Mouse (Mus musculus) stomach, embryonic 15.5 days (tissue): ENCODE results near the gene Alkbh2. TPM values are rescaled to one million over a fixed set of nuclear protein-coding genes. Genes with fewer than 3 reads are reported as not detected.

Source experiments
- ATAC-seq: fragments of 200-750 bp; cut with Nextera tagmentation; 2 replicates; pipeline ENCODE4 v1.8.0; 2017; ENCODE audit warnings: low read depth, moderate number of reproducible peaks, moderate TSS enrichment; ENCODE audit not compliant: insufficient read depth, low FRiP score
- H3K27ac ChIP-seq: fragments of 300-500 bp; sonication (generic); 2 replicates; pipeline ENCODE4 v1.5.1; 2015; ENCODE audit warnings: mild to moderate bottlenecking, inconsistent platforms
- H3K27me3 ChIP-seq: fragments of 300-500 bp; sonication (generic); replicated peaks from 2 replicates; pipeline ENCODE4 v1.6.1; 2015; ENCODE audit warnings: inconsistent platforms
- H3K36me3 ChIP-seq: fragments of 300-500 bp; sonication (generic); 2 replicates; pipeline ENCODE4 v1.6.1; 2015; ENCODE audit warnings: inconsistent platforms
- H3K4me1 ChIP-seq: fragments of 300-500 bp; sonication (generic); 2 replicates; pipeline ENCODE4 v1.6.1; 2015; ENCODE audit warnings: inconsistent platforms
- H3K4me2 ChIP-seq: fragments of 300-500 bp; sonication (generic); 2 replicates; pipeline ENCODE4 v1.6.1; 2015; ENCODE audit warnings: mild to moderate bottlenecking, inconsistent platforms
- H3K4me3 ChIP-seq: fragments of 300-500 bp; sonication (generic); replicated peaks from 2 replicates; pipeline ENCODE4 v1.5.1; 2015; ENCODE audit warnings: inconsistent platforms
- H3K9ac ChIP-seq: fragments of 300-500 bp; sonication (generic); 2 replicates; pipeline ENCODE4 v1.6.1; 2015; ENCODE audit warnings: inconsistent platforms
- H3K9me3 ChIP-seq: fragments of 300-500 bp; sonication (generic); 2 replicates; pipeline ENCODE4 v1.6.1; 2016; ENCODE audit warnings: inconsistent platforms
- WGBS: fragments of 180-500 bp; shearing (Covaris S2); methylation state at CpG from one replicate; pipeline ENCODE4 v1.1.7; 2015; 5-methylcytosine and 5-hydroxymethylcytosine counted together
- polyA plus RNA-seq: library from polyadenylated mRNA; unstranded; fragments of >200 nt; fragmentation: Nextera tagmentation; extraction: Ambion mirVana; gene quantifications from 2 replicates; pipeline ENCODE4 v1.2.1, GENCODE M21; 2015

The Alkbh2 gene
- polyA plus RNA-seq, 1 experiment from 2014 or later: 13.3 TPM

DNA sequence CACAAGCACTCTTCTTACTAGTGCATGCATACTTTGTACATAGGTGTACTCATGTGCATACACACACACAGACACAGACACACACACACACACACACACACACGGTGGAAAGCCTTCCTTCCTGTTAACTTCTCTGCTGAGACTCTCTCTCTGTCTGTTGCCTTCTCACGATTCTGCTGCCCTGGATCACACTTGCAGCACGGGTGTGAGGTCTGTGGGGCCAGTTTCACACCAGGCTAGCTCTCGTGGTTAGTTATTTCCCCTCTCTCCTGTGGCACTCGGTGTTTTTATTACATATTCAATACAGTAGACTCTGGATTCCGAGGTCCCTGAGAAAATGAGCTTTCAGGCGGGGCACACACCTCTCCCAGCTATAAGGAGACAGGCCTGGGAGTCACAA lies 11.4 kb downstream of the Alkbh2 start:
- no peak for ATAC-seq
- WGBS: 83% methylated on average over 7 of the region's 7 CpGs
- Histone ChIP-seq H3K4me1 (no peaks in the 10 kb centered on the region), H3K4me2 (no peak overlapping the region), H3K4me3 (no peak overlapping the region), H3K9me3 (no peaks in the 10 kb centered on the region), H3K36me3 (peaks cover 39% of the 10 kb centered on the region), H3K27me3 (no peaks in the 10 kb centered on the region), H3K9ac (no peak overlapping the region), H3K27ac (no peak overlapping the region)

DNA sequence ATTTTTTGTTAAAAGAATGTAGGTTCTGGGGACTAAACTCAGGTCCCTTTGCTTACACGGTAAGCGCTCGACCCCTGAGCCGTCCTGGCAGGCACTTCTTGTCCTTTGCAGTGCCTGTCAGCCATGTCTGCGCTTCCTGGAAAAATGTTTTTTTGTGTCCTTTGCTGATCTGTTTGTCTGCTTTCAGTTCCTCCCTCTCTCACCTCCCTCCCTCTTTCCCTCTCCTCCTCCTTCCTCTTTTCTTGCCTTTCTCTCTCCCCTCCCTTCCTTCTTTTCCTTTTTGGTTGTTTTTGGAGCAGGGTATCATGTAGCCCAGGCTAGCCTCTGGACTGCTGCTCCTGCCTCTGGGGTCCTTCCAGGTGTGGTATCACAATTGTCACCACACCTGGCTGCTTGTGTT lies 13.0 kb downstream of the Alkbh2 start:
- 79% methylated on average over 5 of the region's 5 CpGs for WGBS
- Histone ChIP-seq H3K27me3 (no peaks in the 10 kb centered on the region), H3K36me3 (peaks cover 41% of the 10 kb centered on the region), H3K4me1 (no peaks in the 10 kb centered on the region), H3K27ac (no peak overlapping the region), H3K4me3 (no peak overlapping the region), H3K4me2 (no peak overlapping the region), H3K9me3 (no peaks in the 10 kb centered on the region), H3K9ac (no peak overlapping the region)
- no peak for ATAC-seq

- no peaks in the 10 kb centered on the region for H3K9me3 ChIP-seq
- H3K27ac ChIP-seq: no peak overlapping the region
- no peak for ATAC-seq
- no peak overlapping the region for H3K9ac ChIP-seq
- no peak overlapping the region for H3K4me3 ChIP-seq
- peaks cover 43% of the 10 kb centered on the region for H3K36me3 ChIP-seq
- no peak overlapping the region for H3K4me2 ChIP-seq
- no peaks in the 10 kb centered on the region for H3K27me3 ChIP-seq
- whole genome bisulfite sequencing: 85% methylated on average over 6 of the region's 6 CpGs
- no peaks in the 10 kb centered on the region for H3K4me1 ChIP-seq
Observed at GRCm38 (mm10) chr5:114113334-114113733, 14.7 kb downstream of the Alkbh2 start.

GRCm38 (mm10) chr5:114106391-114106935 lies 21.6 kb downstream of the Alkbh2 start:
- no peaks in the 10 kb centered on the region for H3K4me1 ChIP-seq
- H3K27ac ChIP-seq: no peak overlapping the region
- no peaks in the 10 kb centered on the region for H3K27me3 ChIP-seq
- no peak overlapping the region for H3K9ac ChIP-seq
- H3K4me3 ChIP-seq: no peak overlapping the region
- peaks cover 45% of the 10 kb centered on the region for H3K36me3 ChIP-seq
- H3K4me2 ChIP-seq: no peak overlapping the region
- no peaks in the 10 kb centered on the region for H3K9me3 ChIP-seq
- 70% methylated on average over 16 of the region's 16 CpGs for WGBS
- no peak for ATAC-seq

DNA sequence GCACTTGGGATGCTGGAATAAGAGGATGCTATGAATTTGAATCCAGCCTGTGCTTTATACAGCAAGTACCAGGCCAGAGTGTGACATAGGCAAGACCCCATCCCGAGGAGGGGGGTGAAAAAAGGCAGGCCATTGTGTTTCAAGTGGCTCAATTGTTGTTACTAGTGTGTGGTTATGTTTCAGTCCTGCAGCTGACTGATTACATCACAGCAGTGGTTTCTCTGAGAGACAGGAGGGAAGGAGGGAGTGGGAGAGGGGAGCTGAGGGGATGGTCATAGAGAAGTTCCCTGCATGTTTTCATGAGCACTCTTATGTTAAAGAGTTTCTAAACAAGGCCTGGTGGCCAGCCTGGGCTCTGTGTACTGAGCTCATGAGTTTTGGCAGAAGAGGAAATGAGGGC lies 25.2 kb downstream of the Alkbh2 start:
- ATAC-seq: no peak
- H3K4me2 ChIP-seq: no peak overlapping the region
- no peak overlapping the region for H3K9ac ChIP-seq
- no peak overlapping the region for H3K4me3 ChIP-seq
- peaks cover 13% of the 10 kb centered on the region for H3K4me1 ChIP-seq
- H3K9me3 ChIP-seq: no peaks in the 10 kb centered on the region
- H3K27me3 ChIP-seq: no peaks in the 10 kb centered on the region
- no peak overlapping the region for H3K27ac ChIP-seq
- WGBS: 66% methylated on average over 1 of the region's 1 CpGs
- H3K36me3 ChIP-seq: peaks cover 14% of the 10 kb centered on the region

DNA sequence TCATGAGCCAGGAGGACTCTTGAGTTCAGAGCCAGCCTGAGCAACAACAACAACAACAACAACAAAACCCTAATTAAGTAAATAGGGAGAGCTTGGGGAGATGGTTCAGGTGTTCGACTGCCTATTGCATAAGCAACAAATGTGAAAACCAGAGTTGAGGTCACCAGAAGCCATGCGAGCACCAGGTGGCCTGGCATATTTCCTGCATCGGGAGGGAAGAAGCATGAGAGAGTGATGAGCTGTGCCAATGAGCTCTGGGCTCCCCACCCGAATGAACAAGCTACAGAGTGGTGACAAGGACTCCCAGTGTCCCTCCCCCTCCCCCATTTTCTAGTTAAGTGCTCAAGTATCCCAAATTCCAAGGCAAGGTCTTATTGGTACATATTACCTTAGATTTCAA lies 26.1 kb downstream of the Alkbh2 start:
- 83% methylated on average over 4 of the region's 4 CpGs for WGBS

GRCm38 (mm10) chr5:114100390-114101099 lies 27.5 kb downstream of the Alkbh2 start:
- peaks cover 13% of the 10 kb centered on the region for H3K4me1 ChIP-seq
- H3K9ac ChIP-seq: peak overlapping the region; percentile 91
- WGBS: 2% methylated on average over 60 of the region's 64 CpGs
- peak overlapping the region; percentile 96 for H3K4me2 ChIP-seq
- H3K27ac ChIP-seq: peak overlapping the region; percentile 59
- no peaks in the 10 kb centered on the region for H3K9me3 ChIP-seq
- peaks cover 7% of the 10 kb centered on the region for H3K36me3 ChIP-seq
- no peaks in the 10 kb centered on the region for H3K27me3 ChIP-seq
- ATAC-seq: peak; percentile 72; the same call in 1 of the 2 replicates
- peak overlapping the region; percentile 95 for H3K4me3 ChIP-seq

More for the DNA sequence above, 26.1 kb downstream of the Alkbh2 start:
- Histone ChIP-seq H3K4me1 (peaks cover 13% of the 10 kb centered on the region), H3K9me3 (no peaks in the 10 kb centered on the region), H3K36me3 (peaks cover 14% of the 10 kb centered on the region), H3K9ac (no peak overlapping the region), H3K27me3 (no peaks in the 10 kb centered on the region), H3K4me2 (no peak overlapping the region), H3K4me3 (no peak overlapping the region), H3K27ac (no peak overlapping the region)
- no peak for ATAC-seq

- H3K27ac ChIP-seq: peak overlapping the region; percentile 59
- no peaks in the 10 kb centered on the region for H3K27me3 ChIP-seq
- no peaks in the 10 kb centered on the region for H3K9me3 ChIP-seq
- ATAC-seq: peak; percentile 90
- WGBS: 7% methylated on average over 37 of the region's 37 CpGs
- H3K4me3 ChIP-seq: peak overlapping the region; percentile 95
- peaks cover 13% of the 10 kb centered on the region for H3K4me1 ChIP-seq
- no peaks in the 10 kb centered on the region for H3K36me3 ChIP-seq
- peak overlapping the region; percentile 91 for H3K9ac ChIP-seq
- peak overlapping the region; percentile 96 for H3K4me2 ChIP-seq
Observed at GRCm38 (mm10) chr5:114099709-114100389, 28.2 kb downstream of the Alkbh2 start.

GRCm38 (mm10) chr5:114091057-114091807 lies 36.8 kb downstream of the Alkbh2 start, which contains the start of gene Svop:
Svop (minus strand) TSS chr5:114091570.
- Histone ChIP-seq H3K36me3 (no peaks in the 10 kb centered on the region), H3K4me2 (peak within 1 kb of the TSS; percentile 54), H3K9me3 (no peaks in the 10 kb centered on the region), H3K4me3 (peak within 1 kb of the TSS; percentile 22), H3K4me1 (peaks cover 8% of the 10 kb centered on the region; the same call in 1 of the 2 replicates), H3K27ac (no peak within 1 kb of the TSS), H3K27me3 (no peaks in the 10 kb centered on the region; the same call in 1 of the 2 replicates), H3K9ac (no peak within 1 kb of the TSS)
- 2% methylated on average over 40 of the region's 40 CpGs for WGBS
- peak; percentile 31; the same call in 1 of the 2 replicates for ATAC-seq

DNA sequence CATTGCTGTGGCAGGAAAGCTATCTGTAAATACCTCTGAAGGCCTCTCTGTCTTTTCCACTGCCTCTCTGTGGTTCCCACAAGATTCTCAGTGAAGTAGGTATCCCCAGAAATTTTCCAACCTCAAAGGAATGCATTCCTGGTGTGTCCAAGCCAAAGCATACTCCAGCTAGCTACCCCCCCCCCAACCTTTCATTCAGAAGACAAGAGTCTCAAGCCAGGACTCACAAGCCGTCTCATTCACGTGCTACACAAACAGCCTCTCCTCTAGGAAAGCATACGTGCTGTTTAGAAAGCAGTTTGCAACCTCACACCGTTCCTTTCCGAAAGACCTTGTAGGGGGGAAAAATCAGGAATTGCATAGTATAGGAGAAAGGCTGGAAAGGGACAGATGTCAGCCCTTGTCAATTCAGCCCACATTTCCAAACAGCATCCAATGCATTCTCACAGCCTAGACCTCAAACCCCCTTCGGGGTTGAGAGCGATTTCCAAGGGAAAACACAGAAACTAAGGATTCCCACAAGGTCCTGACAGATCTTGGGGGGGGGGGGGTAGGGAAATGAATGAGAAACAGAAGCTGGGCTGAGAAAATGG lies 37.5 kb downstream of the Alkbh2 start:
- no peak overlapping the region for H3K27ac ChIP-seq
- WGBS: 20% methylated on average over 7 of the region's 7 CpGs
- 0 out of 2 replicates have a peak overlapping the region, but pooled peaks have one; percentile 54 for H3K4me2 ChIP-seq
- no peak for ATAC-seq
- H3K9ac ChIP-seq: no peak overlapping the region
- no peaks in the 10 kb centered on the region for H3K36me3 ChIP-seq
- H3K4me1 ChIP-seq: peaks cover 8% of the 10 kb centered on the region; the same call in 1 of the 2 replicates
- no peaks in the 10 kb centered on the region; the same call in 1 of the 2 replicates for H3K27me3 ChIP-seq
- H3K4me3 ChIP-seq: no peak overlapping the region
- no peaks in the 10 kb centered on the region for H3K9me3 ChIP-seq

- WGBS: 66% methylated on average over 12 of the region's 12 CpGs
Observed at GRCm38 (mm10) chr5:114087875-114088480, 40.0 kb downstream of the Alkbh2 start.

More at GRCm38 (mm10) chr5:114087875-114088480, 40.0 kb downstream of the Alkbh2 start:
- Histone ChIP-seq H3K27me3 (no peaks in the 10 kb centered on the region; the same call in 1 of the 2 replicates), H3K36me3 (no peaks in the 10 kb centered on the region), H3K9ac (no peak overlapping the region), H3K9me3 (no peaks in the 10 kb centered on the region), H3K4me1 (peaks cover 8% of the 10 kb centered on the region; the same call in 1 of the 2 replicates), H3K27ac (no peak overlapping the region), H3K4me2 (no peak overlapping the region), H3K4me3 (no peak overlapping the region)
- no peak for ATAC-seq
